Mouse (Mus musculus): ENCODE measurements at regions not wholly inside any gene's neighbourhood (a gene's known extent, or its start where the extent isn't known, plus 50 kb on each side); places are given as distances from the start of the nearest gene placed in this dataset.
"Not testable (repeated sequence)": the region's sequence is repeated elsewhere in the genome, so short reads cannot be mapped to it uniquely, and the experiment has no call there.

- ATAC-seq (ENCODE audit: low FRiP score, low TSS enrichment): no peak
- Histone ChIP-seq H3K36me3 (ENCODE audit: control insufficient read depth, insufficient read depth, low read length) (no peaks in the 10 kb centered on the region), H3K27ac (ENCODE audit: low read depth, low read length) (no peak overlapping the region), H3K4me2 (replicated peaks; ENCODE audit: low read depth, low read length) (no peak overlapping the region), H3K9ac (ENCODE audit: low read depth, low read length) (no peak overlapping the region), H3K4me1 (ENCODE audit: control insufficient read depth, insufficient read depth, low read length) (no peaks in the 10 kb centered on the region), H3K27me3 (ENCODE audit: control insufficient read depth, insufficient read depth, low read length) (no peaks in the 10 kb centered on the region), H3K4me3 (ENCODE audit: low read length) (no peak overlapping the region), H3K9me3 (ENCODE audit: control insufficient read depth, low read length) (no peaks in the 10 kb centered on the region)
- WGBS: 67% methylated on average over 4 of the region's 4 CpGs
Measured at GRCm38 (mm10) chr13:80986657-80987056, 103.5 kb downstream of the Arrdc3 start.

- Histone ChIP-seq H3K9ac (ENCODE audit: low read depth, low read length) (no peak overlapping the region), H3K27me3 (ENCODE audit: control insufficient read depth, insufficient read depth, low read length) (no peaks in the 10 kb centered on the region), H3K9me3 (ENCODE audit: control insufficient read depth, low read length) (no peaks in the 10 kb centered on the region), H3K36me3 (ENCODE audit: control insufficient read depth, insufficient read depth, low read length) (no peaks in the 10 kb centered on the region), H3K27ac (ENCODE audit: low read depth, low read length) (no peak overlapping the region), H3K4me3 (ENCODE audit: low read length) (no peak overlapping the region), H3K4me1 (ENCODE audit: control insufficient read depth, insufficient read depth, low read length) (no peaks in the 10 kb centered on the region), H3K4me2 (replicated peaks; ENCODE audit: low read depth, low read length) (no peak overlapping the region)
- ATAC-seq (ENCODE audit: low FRiP score, low TSS enrichment): no peak
- 77% methylated on average over 5 of the region's 5 CpGs for WGBS
Measured at GRCm38 (mm10) chr13:80989756-80990155, 106.6 kb downstream of the Arrdc3 start.

DNA sequence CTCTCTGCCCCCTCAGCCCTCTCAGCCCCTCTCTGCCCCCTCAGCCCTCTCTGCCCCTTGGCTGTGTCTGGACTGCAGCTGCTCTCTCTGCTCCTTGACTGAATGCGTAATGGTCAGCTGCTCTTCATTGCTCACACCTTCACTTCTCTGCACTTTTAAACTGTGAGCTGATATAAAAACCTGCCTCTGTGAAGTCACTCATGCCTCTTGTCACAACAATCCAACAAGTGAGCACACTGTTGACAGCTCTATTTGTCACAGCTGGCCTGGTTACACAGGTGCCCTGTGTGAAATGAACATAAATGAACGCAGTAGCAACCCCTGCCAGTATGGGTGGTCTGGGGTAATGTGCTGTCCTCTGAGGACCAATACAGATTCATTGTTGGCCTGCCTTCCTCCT lies 109.2 kb downstream of the Arrdc3 start:
- Histone ChIP-seq H3K36me3 (ENCODE audit: control insufficient read depth, insufficient read depth, low read length) (no peaks in the 10 kb centered on the region), H3K27me3 (ENCODE audit: control insufficient read depth, insufficient read depth, low read length) (no peaks in the 10 kb centered on the region), H3K9me3 (ENCODE audit: control insufficient read depth, low read length) (no peaks in the 10 kb centered on the region), H3K27ac (ENCODE audit: low read depth, low read length) (no peak overlapping the region), H3K4me3 (ENCODE audit: low read length) (no peak overlapping the region), H3K4me1 (ENCODE audit: control insufficient read depth, insufficient read depth, low read length) (no peaks in the 10 kb centered on the region), H3K4me2 (replicated peaks; ENCODE audit: low read depth, low read length) (no peak overlapping the region), H3K9ac (ENCODE audit: low read depth, low read length) (no peak overlapping the region)
- WGBS: 58% methylated on average over 2 of the region's 2 CpGs
- no peak for ATAC-seq (ENCODE audit: low FRiP score, low TSS enrichment)

DNA sequence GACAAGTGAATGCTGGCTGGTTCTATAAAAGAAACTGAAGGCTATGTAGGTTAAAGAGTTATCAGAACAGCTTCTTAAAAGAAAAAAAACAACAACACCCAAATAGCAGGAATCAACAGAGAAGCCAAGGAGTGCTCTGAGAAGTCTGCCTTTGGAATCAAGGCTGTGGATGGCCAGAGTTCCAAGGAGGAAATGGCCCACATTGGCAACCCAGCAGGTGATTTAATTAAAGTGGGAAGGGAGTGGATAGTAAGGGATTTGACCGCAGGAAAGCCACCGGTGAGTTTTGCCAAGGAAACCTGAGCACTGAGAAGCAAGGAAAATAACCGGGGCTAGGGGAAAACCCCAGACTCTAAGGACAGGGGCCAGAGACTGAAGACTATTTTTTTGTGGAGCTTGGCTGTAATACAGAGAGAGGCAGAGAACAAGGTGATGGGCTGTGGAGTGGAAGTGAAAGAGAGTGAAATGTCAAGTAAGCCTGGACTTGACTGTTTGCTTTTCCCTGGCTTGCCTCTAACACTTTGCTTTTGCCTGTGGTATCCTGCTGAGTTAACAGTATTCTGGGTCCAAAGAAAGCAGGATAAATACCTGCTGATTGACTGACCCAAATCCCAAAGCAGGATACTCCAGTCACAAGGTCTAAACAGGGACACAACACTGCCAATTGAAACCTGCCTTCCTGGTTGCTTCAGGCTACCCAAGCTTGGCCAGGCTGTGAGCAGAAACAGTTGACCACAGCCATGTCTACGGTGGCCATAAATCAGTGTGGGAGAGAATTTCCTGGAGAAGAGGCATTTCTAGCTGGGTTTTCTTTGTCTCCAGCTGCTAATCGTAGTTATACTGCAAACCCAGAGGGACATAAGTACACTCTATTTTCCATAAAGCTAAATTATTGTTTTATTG lies 125.9 kb downstream of the Arrdc3 start:
- H3K4me2 ChIP-seq (replicated peaks; ENCODE audit: low read depth, low read length): no peak overlapping the region
- H3K27ac ChIP-seq (ENCODE audit: low read depth, low read length): no peak overlapping the region
- H3K9ac ChIP-seq (ENCODE audit: low read depth, low read length): no peak overlapping the region
- no peaks in the 10 kb centered on the region for H3K9me3 ChIP-seq (ENCODE audit: control insufficient read depth, low read length)
- ATAC-seq (ENCODE audit: low FRiP score, low TSS enrichment): peak; percentile 69
- H3K4me1 ChIP-seq (ENCODE audit: control insufficient read depth, insufficient read depth, low read length): no peaks in the 10 kb centered on the region
- no peaks in the 10 kb centered on the region for H3K36me3 ChIP-seq (ENCODE audit: control insufficient read depth, insufficient read depth, low read length)
- no peak overlapping the region for H3K4me3 ChIP-seq (ENCODE audit: low read length)
- WGBS: 17% methylated on average over 5 of the region's 5 CpGs
- H3K27me3 ChIP-seq (ENCODE audit: control insufficient read depth, insufficient read depth, low read length): no peaks in the 10 kb centered on the region

DNA sequence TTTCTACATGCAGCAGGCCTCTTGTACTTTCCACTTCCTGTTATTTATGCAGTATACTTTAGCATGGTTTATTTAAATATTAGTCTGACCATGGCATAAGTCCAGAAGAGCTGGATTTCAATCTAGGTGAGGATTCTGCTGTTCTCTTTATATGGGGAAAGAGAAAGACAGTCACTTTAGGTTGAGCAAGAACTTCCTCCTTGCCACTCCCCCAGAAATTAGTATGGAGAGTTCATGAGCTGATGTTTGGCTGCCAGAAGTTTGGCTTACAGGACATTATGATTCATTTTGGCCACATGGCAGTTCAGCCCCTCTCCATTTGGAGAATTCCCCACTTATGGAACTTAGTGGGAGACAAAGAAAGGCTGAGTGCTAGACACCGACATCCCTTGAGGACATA lies 130.8 kb downstream of the Arrdc3 start:
- no peaks in the 10 kb centered on the region for H3K36me3 ChIP-seq (ENCODE audit: control insufficient read depth, insufficient read depth, low read length)
- no peak overlapping the region for H3K27ac ChIP-seq (ENCODE audit: low read depth, low read length)
- no peak for ATAC-seq (ENCODE audit: low FRiP score, low TSS enrichment)
- 88% methylated on average over 1 of the region's 1 CpGs for WGBS
- H3K4me2 ChIP-seq (replicated peaks; ENCODE audit: low read depth, low read length): no peak overlapping the region
- H3K4me1 ChIP-seq (ENCODE audit: control insufficient read depth, insufficient read depth, low read length): no peaks in the 10 kb centered on the region
- no peak overlapping the region for H3K9ac ChIP-seq (ENCODE audit: low read depth, low read length)
- no peaks in the 10 kb centered on the region for H3K9me3 ChIP-seq (ENCODE audit: control insufficient read depth, low read length)
- no peaks in the 10 kb centered on the region for H3K27me3 ChIP-seq (ENCODE audit: control insufficient read depth, insufficient read depth, low read length)
- no peak overlapping the region for H3K4me3 ChIP-seq (ENCODE audit: low read length)

GRCm38 (mm10) chr13:81020106-81020747 lies 137.0 kb downstream of the Arrdc3 start:
- 42% methylated on average over 3 of the region's 3 CpGs for WGBS
- no peaks in the 10 kb centered on the region for H3K9me3 ChIP-seq (ENCODE audit: control insufficient read depth, low read length)
- H3K4me2 ChIP-seq (replicated peaks; ENCODE audit: low read depth, low read length): no peak overlapping the region
- ATAC-seq (ENCODE audit: low FRiP score, low TSS enrichment): no peak
- H3K4me3 ChIP-seq (ENCODE audit: low read length): no peak overlapping the region
- H3K9ac ChIP-seq (ENCODE audit: low read depth, low read length): no peak overlapping the region
- H3K27me3 ChIP-seq (ENCODE audit: control insufficient read depth, insufficient read depth, low read length): no peaks in the 10 kb centered on the region
- H3K27ac ChIP-seq (ENCODE audit: low read depth, low read length): no peak overlapping the region
- no peaks in the 10 kb centered on the region for H3K36me3 ChIP-seq (ENCODE audit: control insufficient read depth, insufficient read depth, low read length)
- 0 out of 2 replicates have a peak, but pooled peaks cover 4% of the 10 kb centered on the region for H3K4me1 ChIP-seq (ENCODE audit: control insufficient read depth, insufficient read depth, low read length)

DNA sequence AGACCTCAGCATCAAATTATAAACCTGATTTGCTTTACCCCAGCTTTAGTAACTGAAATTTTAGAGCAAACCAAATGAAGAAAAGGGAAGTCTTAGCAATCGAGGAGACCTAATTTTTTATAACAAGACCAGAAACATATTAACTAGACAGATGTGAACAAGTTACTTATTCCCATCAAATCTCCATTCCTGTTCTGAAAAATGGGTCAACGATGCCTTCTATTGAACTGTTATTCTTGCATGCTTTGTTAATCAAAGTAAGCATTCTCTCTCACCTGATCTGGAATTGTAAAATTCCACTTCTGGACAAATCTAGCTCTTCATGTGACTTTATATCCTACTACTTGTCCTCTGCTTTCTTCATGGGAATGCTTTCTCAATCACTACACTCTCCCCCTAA lies 137.6 kb downstream of the Arrdc3 start:
- 0 out of 2 replicates have a peak, but pooled peaks cover 4% of the 10 kb centered on the region for H3K4me1 ChIP-seq (ENCODE audit: control insufficient read depth, insufficient read depth, low read length)
- H3K27me3 ChIP-seq (ENCODE audit: control insufficient read depth, insufficient read depth, low read length): no peaks in the 10 kb centered on the region
- H3K9ac ChIP-seq (ENCODE audit: low read depth, low read length): no peak overlapping the region
- 85% methylated on average over 2 of the region's 2 CpGs for WGBS
- no peak overlapping the region for H3K4me2 ChIP-seq (replicated peaks; ENCODE audit: low read depth, low read length)
- no peaks in the 10 kb centered on the region for H3K36me3 ChIP-seq (ENCODE audit: control insufficient read depth, insufficient read depth, low read length)
- no peak for ATAC-seq (ENCODE audit: low FRiP score, low TSS enrichment)
- H3K9me3 ChIP-seq (ENCODE audit: control insufficient read depth, low read length): no peaks in the 10 kb centered on the region
- no peak overlapping the region for H3K4me3 ChIP-seq (ENCODE audit: low read length)
- no peak overlapping the region for H3K27ac ChIP-seq (ENCODE audit: low read depth, low read length)

- ATAC-seq (ENCODE audit: low FRiP score, low TSS enrichment): no peak
- Histone ChIP-seq H3K36me3 (ENCODE audit: control insufficient read depth, insufficient read depth, low read length) (no peaks in the 10 kb centered on the region), H3K27ac (ENCODE audit: low read depth, low read length) (no peak overlapping the region), H3K27me3 (ENCODE audit: control insufficient read depth, insufficient read depth, low read length) (no peaks in the 10 kb centered on the region), H3K4me1 (ENCODE audit: control insufficient read depth, insufficient read depth, low read length) (0 out of 2 replicates have a peak, but pooled peaks cover 4% of the 10 kb centered on the region), H3K4me3 (ENCODE audit: low read length) (no peak overlapping the region), H3K9ac (ENCODE audit: low read depth, low read length) (no peak overlapping the region), H3K9me3 (ENCODE audit: control insufficient read depth, low read length) (no peaks in the 10 kb centered on the region), H3K4me2 (replicated peaks; ENCODE audit: low read depth, low read length) (no peak overlapping the region)
- WGBS: 81% methylated on average over 1 of the region's 1 CpGs
Measured at GRCm38 (mm10) chr13:81022410-81022809, 139.2 kb downstream of the Arrdc3 start.

DNA sequence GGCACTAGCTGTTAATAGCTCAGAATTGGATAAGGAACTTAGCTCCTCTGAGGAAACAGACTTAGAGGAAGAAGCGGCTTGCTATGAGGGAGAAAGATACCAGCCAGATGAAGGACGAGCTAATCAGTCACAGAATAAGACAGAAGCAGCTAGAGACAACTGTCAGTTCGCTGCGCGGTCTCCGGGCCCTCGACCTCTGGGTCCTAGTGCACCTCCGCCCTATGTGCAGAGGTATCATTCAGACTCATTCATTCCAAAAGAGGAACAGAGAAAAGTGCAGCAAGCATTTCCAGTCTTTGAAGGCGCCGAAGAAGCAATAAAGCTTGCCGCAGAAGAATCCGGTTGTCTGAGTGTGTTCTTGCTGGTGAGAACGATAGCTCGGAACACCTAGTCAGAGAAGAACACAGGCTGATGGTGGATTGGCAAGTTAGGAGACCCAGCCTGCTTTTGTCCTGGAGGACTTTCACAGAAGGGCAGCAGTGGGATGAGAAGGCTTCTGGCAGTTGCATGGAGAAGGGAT lies 142.1 kb downstream of the Arrdc3 start:
- not testable (repeated sequence) for H3K27me3 ChIP-seq (ENCODE audit: control insufficient read depth, insufficient read depth, low read length); H3K36me3 ChIP-seq (ENCODE audit: control insufficient read depth, insufficient read depth, low read length); ATAC-seq (ENCODE audit: low FRiP score, low TSS enrichment); H3K4me3 ChIP-seq (ENCODE audit: low read length); H3K27ac ChIP-seq (ENCODE audit: low read depth, low read length); H3K4me1 ChIP-seq (ENCODE audit: control insufficient read depth, insufficient read depth, low read length); H3K9ac ChIP-seq (ENCODE audit: low read depth, low read length); H3K4me2 ChIP-seq (replicated peaks; ENCODE audit: low read depth, low read length); H3K9me3 ChIP-seq (ENCODE audit: control insufficient read depth, low read length)
- 93% methylated on average over 13 of the region's 14 CpGs for WGBS
